Mouse (Mus musculus) cerebellum, adult 2 months (tissue): ENCODE data around the gene Hspe1.

Experiments
- CTCF ChIP-seq: fragments of 200-500 bp; IDR thresholded peaks from 2 replicates; pipeline ENCODE4 v1.5.1; 2011; ENCODE audit warnings: low read depth, mild to moderate bottlenecking, control low read depth, low read length, moderate library complexity, borderline replicate concordance; ENCODE audit not compliant: insufficient read depth
- POLR2A ChIP-seq: fragments of 200-500 bp; IDR thresholded peaks from 2 replicates; pipeline ENCODE4 v1.6.1; 2011; ENCODE audit warnings: low read length, control low read depth, borderline replicate concordance; ENCODE audit not compliant: insufficient read depth

GRCm38 (mm10) chr1:55092469-55092868, 4.5 kb downstream of the Hspe1 start:
- TF ChIP-seq CTCF (no peak), POLR2A (no peak)
